Mouse (Mus musculus): ENCODE data around the gene Nr4a1. TPM values are rescaled to one million over a fixed set of nuclear protein-coding genes. Genes with fewer than 3 reads are reported as not detected.
A peak's percentile ranks its signal among the peaks of the same experiment; 100 is the strongest.

Gene Nr4a1
- total and polyA plus RNA-seq, 2 experiments from 2014 or later: 8.6 to 56.0 TPM

- Histone ChIP-seq H3K4me3 (ENCODE audit: low read depth, low read length) (no peak overlapping the region), H3K9me3 (replicated peaks; ENCODE audit: control insufficient read depth, low read length) (no peaks in the 10 kb centered on the region), H3K9ac (replicated peaks; ENCODE audit: low read depth, low read length) (no peak overlapping the region), H3K27me3 (ENCODE audit: control insufficient read depth, insufficient read depth, low read length) (no peaks in the 10 kb centered on the region), H3K36me3 (replicated peaks; ENCODE audit: control insufficient read depth, insufficient read depth, low read length) (peaks cover 11% of the 10 kb centered on the region), H3K27ac (ENCODE audit: low read depth) (peak overlapping the region; percentile 66), H3K4me2 (ENCODE audit: low read depth, low read length) (no peak overlapping the region), H3K4me1 (ENCODE audit: control insufficient read depth, insufficient read depth) (peaks cover 30% of the 10 kb centered on the region)
- DNase-seq (ENCODE audit: low spot score) (no peak), ATAC-seq (ENCODE audit: insufficient read depth, low read depth) (no peak)
- WGBS: 64% methylated on average over 11 of the region's 11 CpGs
- TF ChIP-seq EP300 (IDR thresholded peaks at IDR 0.05; ENCODE audit: low read depth): no peak
- TF ChIP-seq CTCF (IDR thresholded peaks at IDR 0.05; ENCODE audit: low read depth): no peak
Measured at GRCm38 (mm10) chr15:101296091-101296490, 42.0 kb downstream of the Nr4a1 start.

- no peaks in the 10 kb centered on the region for H3K27me3 ChIP-seq (ENCODE audit: control insufficient read depth, insufficient read depth, low read length)
- no peak overlapping the region for H3K4me2 ChIP-seq (ENCODE audit: low read depth, low read length)
- WGBS: 31% methylated on average over 7 of the region's 7 CpGs
- ATAC-seq (ENCODE audit: insufficient read depth, low read depth) (no peak), DNase-seq (ENCODE audit: low spot score) (no peak)
- no peak overlapping the region for H3K4me3 ChIP-seq (ENCODE audit: low read depth, low read length)
- no peak overlapping the region for H3K9ac ChIP-seq (replicated peaks; ENCODE audit: low read depth, low read length)
- H3K9me3 ChIP-seq (replicated peaks; ENCODE audit: control insufficient read depth, low read length): no peaks in the 10 kb centered on the region
- peaks cover 27% of the 10 kb centered on the region for H3K4me1 ChIP-seq (ENCODE audit: control insufficient read depth, insufficient read depth)
- TF ChIP-seq CTCF (IDR thresholded peaks at IDR 0.05; ENCODE audit: low read depth) (no peak), EP300 (IDR thresholded peaks at IDR 0.05; ENCODE audit: low read depth) (no peak)
- no peaks in the 10 kb centered on the region for H3K36me3 ChIP-seq (replicated peaks; ENCODE audit: control insufficient read depth, insufficient read depth, low read length)
- H3K27ac ChIP-seq (ENCODE audit: low read depth): 0 out of 2 replicates have a peak overlapping the region, but pooled peaks have one; percentile 2
Measured at GRCm38 (mm10) chr15:101297988-101298387, 43.9 kb downstream of the Nr4a1 start.

- no peak for TF ChIP-seq EP300 (IDR thresholded peaks at IDR 0.05; ENCODE audit: low read depth)
- no peak overlapping the region for H3K4me3 ChIP-seq (ENCODE audit: low read depth, low read length)
- no peak overlapping the region for H3K4me2 ChIP-seq (ENCODE audit: low read depth, low read length)
- WGBS: 23% methylated on average over 7 of the region's 7 CpGs
- ATAC-seq (ENCODE audit: insufficient read depth, low read depth) (no peak), DNase-seq (ENCODE audit: low spot score) (no peak)
- peaks cover 25% of the 10 kb centered on the region for H3K4me1 ChIP-seq (ENCODE audit: control insufficient read depth, insufficient read depth)
- no peaks in the 10 kb centered on the region for H3K27me3 ChIP-seq (ENCODE audit: control insufficient read depth, insufficient read depth, low read length)
- no peaks in the 10 kb centered on the region for H3K36me3 ChIP-seq (replicated peaks; ENCODE audit: control insufficient read depth, insufficient read depth, low read length)
- no peak overlapping the region for H3K9ac ChIP-seq (replicated peaks; ENCODE audit: low read depth, low read length)
- 0 out of 2 replicates have a peak overlapping the region, but pooled peaks have one; percentile 2 for H3K27ac ChIP-seq (ENCODE audit: low read depth)
- H3K9me3 ChIP-seq (replicated peaks; ENCODE audit: control insufficient read depth, low read length): no peaks in the 10 kb centered on the region
Measured at GRCm38 (mm10) chr15:101298550-101298949, 44.5 kb downstream of the Nr4a1 start.

GRCm38 (mm10) chr15:101299480-101299960 lies 45.5 kb downstream of the Nr4a1 start:
- WGBS: 16% methylated on average over 14 of the region's 14 CpGs
- no peaks in the 10 kb centered on the region for H3K36me3 ChIP-seq (replicated peaks; ENCODE audit: control insufficient read depth, insufficient read depth, low read length)
- no peak overlapping the region for H3K4me3 ChIP-seq (ENCODE audit: low read depth, low read length)
- H3K27ac ChIP-seq (ENCODE audit: low read depth): peak overlapping the region; percentile 76
- no peaks in the 10 kb centered on the region for H3K27me3 ChIP-seq (ENCODE audit: control insufficient read depth, insufficient read depth, low read length)
- H3K9me3 ChIP-seq (replicated peaks; ENCODE audit: control insufficient read depth, low read length): no peaks in the 10 kb centered on the region
- no peak overlapping the region for H3K9ac ChIP-seq (replicated peaks; ENCODE audit: low read depth, low read length)
- DNase-seq (ENCODE audit: low spot score) (peak; percentile 78), ATAC-seq (ENCODE audit: insufficient read depth, low read depth) (peak; percentile 76)
- TF ChIP-seq CTCF (IDR thresholded peaks at IDR 0.05; ENCODE audit: low read depth) (no peak), EP300 (IDR thresholded peaks at IDR 0.05; ENCODE audit: low read depth) (peak; percentile 85)
- peaks cover 25% of the 10 kb centered on the region for H3K4me1 ChIP-seq (ENCODE audit: control insufficient read depth, insufficient read depth)
- H3K4me2 ChIP-seq (ENCODE audit: low read depth, low read length): no peak overlapping the region

- TF ChIP-seq CTCF (IDR thresholded peaks at IDR 0.05; ENCODE audit: low read depth): no peak
- TF ChIP-seq EP300 (IDR thresholded peaks at IDR 0.05; ENCODE audit: low read depth): no peak
- no peaks in the 10 kb centered on the region for H3K36me3 ChIP-seq (replicated peaks; ENCODE audit: control insufficient read depth, insufficient read depth, low read length)
- H3K9me3 ChIP-seq (replicated peaks; ENCODE audit: control insufficient read depth, low read length): no peaks in the 10 kb centered on the region
- H3K27me3 ChIP-seq (ENCODE audit: control insufficient read depth, insufficient read depth, low read length): no peaks in the 10 kb centered on the region
- H3K4me2 ChIP-seq (ENCODE audit: low read depth, low read length): no peak overlapping the region
- H3K4me1 ChIP-seq (ENCODE audit: control insufficient read depth, insufficient read depth): peaks cover 25% of the 10 kb centered on the region
- DNase-seq (ENCODE audit: low spot score): no peak
- H3K9ac ChIP-seq (replicated peaks; ENCODE audit: low read depth, low read length): no peak overlapping the region
- no peak for ATAC-seq (ENCODE audit: insufficient read depth, low read depth)
- 34% methylated on average over 6 of the region's 6 CpGs for WGBS
- H3K4me3 ChIP-seq (ENCODE audit: low read depth, low read length): no peak overlapping the region
- peak overlapping the region; percentile 76 for H3K27ac ChIP-seq (ENCODE audit: low read depth)
Measured at GRCm38 (mm10) chr15:101300128-101300527, 46.1 kb downstream of the Nr4a1 start.

GRCm38 (mm10) chr15:101302201-101302600 lies 48.1 kb downstream of the Nr4a1 start:
- TF ChIP-seq EP300 (IDR thresholded peaks at IDR 0.05; ENCODE audit: low read depth) (no peak), CTCF (IDR thresholded peaks at IDR 0.05; ENCODE audit: low read depth) (no peak)
- WGBS: 74% methylated on average over 3 of the region's 3 CpGs

More at GRCm38 (mm10) chr15:101302201-101302600, 48.1 kb downstream of the Nr4a1 start:
- H3K4me1 ChIP-seq (ENCODE audit: control insufficient read depth, insufficient read depth): peaks cover 25% of the 10 kb centered on the region
- H3K4me2 ChIP-seq (ENCODE audit: low read depth, low read length): no peak overlapping the region
- DNase-seq (ENCODE audit: low spot score): no peak
- ATAC-seq (ENCODE audit: insufficient read depth, low read depth): no peak
- H3K4me3 ChIP-seq (ENCODE audit: low read depth, low read length): no peak overlapping the region
- no peaks in the 10 kb centered on the region for H3K36me3 ChIP-seq (replicated peaks; ENCODE audit: control insufficient read depth, insufficient read depth, low read length)
- no peaks in the 10 kb centered on the region for H3K27me3 ChIP-seq (ENCODE audit: control insufficient read depth, insufficient read depth, low read length)
- no peak overlapping the region for H3K27ac ChIP-seq (ENCODE audit: low read depth)
- H3K9me3 ChIP-seq (replicated peaks; ENCODE audit: control insufficient read depth, low read length): no peaks in the 10 kb centered on the region
- H3K9ac ChIP-seq (replicated peaks; ENCODE audit: low read depth, low read length): no peak overlapping the region

Measured in heart, postnatal 0 days (tissue).